Mouse (Mus musculus): ENCODE measurements around the gene Plekho2. TPM values are rescaled to one million over a fixed set of nuclear protein-coding genes. Genes with fewer than 3 reads are reported as not detected.
A peak's percentile ranks its signal among the peaks of the same experiment; 100 is the strongest.

Plekho2 gene
- total and polyA plus RNA-seq, 3 experiments: 7.9 to 33.8 (median 13.9) TPM

DNA sequence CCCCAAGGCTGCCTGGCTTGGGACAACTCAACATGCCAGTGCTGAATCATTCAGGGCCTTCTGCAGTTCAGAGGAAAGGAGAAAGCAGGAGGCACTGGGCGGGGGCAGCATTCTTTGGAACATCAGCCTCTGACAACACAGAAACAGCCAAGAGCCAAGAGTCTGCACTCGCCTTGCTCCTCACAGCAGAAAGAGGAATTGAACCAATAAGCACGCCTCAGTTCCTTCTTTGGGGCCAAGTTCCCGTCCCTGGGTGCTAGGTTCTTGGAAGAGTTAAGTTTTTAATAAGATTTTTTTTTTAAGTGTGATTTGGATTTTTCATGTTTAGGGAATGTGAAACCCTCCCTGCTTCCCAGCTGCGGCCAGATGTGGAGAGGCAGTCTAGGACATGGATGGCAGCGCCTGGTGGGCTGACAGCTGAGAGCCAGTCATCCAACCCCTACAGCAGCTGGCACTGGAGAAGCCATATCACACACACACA is 10.3 kb downstream of the Plekho2 start:
- Histone ChIP-seq H3K9ac (ENCODE audit: insufficient read depth, low read depth) (0 out of 2 replicates have a peak overlapping the region, but pooled peaks have one; percentile 2), H3K4me2 (ENCODE audit: insufficient read depth, low read depth, poor library complexity, severe bottlenecking) (peak overlapping the region; percentile 58; the same call in 1 of the 2 replicates), H3K27ac (ENCODE audit: insufficient read depth, low read depth) (peak overlapping the region; percentile 63)

DNA sequence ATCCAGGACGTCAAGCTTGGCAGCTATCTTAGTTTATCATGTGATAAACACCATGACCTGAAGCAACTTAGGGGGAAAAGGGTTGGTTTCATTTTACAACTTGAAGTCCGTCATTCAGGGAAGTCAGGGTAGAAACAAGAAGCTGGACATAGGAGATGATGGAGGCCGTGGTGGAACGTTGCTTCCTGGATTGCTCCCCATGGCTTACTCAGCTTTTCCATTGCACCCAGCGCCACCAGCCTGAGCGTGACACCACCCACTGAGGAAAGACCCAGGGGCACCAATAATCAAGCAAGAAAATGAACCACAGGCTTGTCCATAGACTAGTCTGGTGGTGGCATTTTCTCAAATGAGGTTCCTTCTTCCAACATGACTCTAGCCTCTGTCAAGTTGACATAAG is 11.1 kb downstream of the Plekho2 start:
- dilution Hi-C loops (cut with MboI; ENCODE audit: extremely low pct_ligation_motif_present, extremely low pct_unique_long_range_greater_than_20kb, low sequenced_read_pairs): no loop called here
- Histone ChIP-seq H3K9ac (ENCODE audit: insufficient read depth, low read depth) (peak overlapping the region; percentile 41), H3K4me1 (ENCODE audit: control insufficient read depth in 1 of 2, insufficient read depth in 2 of 2) (peaks cover 26 to 53% of the 10 kb centered on the region in 2 experiments), H3K27ac (ENCODE audit: insufficient read depth, low read depth) (peak overlapping the region; percentile 63), H3K9me3 (replicated peaks; ENCODE audit: low read length) (no peaks in the 10 kb centered on the region), H3K27me3 (replicated peaks) (no peaks in the 10 kb centered on the region), H3K36me3 (replicated peaks in 1 of 2; ENCODE audit: control insufficient read depth in 1 of 2, insufficient read depth in 1 of 2, low read length in 1 of 2) (peaks cover 70 to 83% of the 10 kb centered on the region in 2 experiments), H3K4me3 (replicated peaks in 1 of 3; ENCODE audit: low read depth in 2 of 3, low read length in 2 of 3, poor library complexity in 1 of 3) (no peak overlapping the region), H3K79me2 (replicated peaks; ENCODE audit: control insufficient read depth, extremely low read depth, insufficient read depth, poor library complexity, severe bottlenecking) (peaks cover 20% of the 10 kb centered on the region), H3K4me2 (ENCODE audit: insufficient read depth, low read depth, poor library complexity, severe bottlenecking) (peak overlapping the region; percentile 58; the same call in 1 of the 2 replicates)
- in situ Hi-C loops (cut with MboI; ENCODE audit: low pct_ligation_motif_present, low pct_unique_long_range_greater_than_20kb, low sequenced_read_pairs): no loop called here
- peak; percentile 76 for DNase-seq (ENCODE audit: extremely low read depth)
- TF ChIP-seq MYC (IDR thresholded peaks at IDR 0.05; ENCODE audit: low read depth, low read length) (peak; percentile 56; the same call in 1 of the 2 replicates), RCOR1 (conservative IDR thresholded peaks at IDR 0.05; ENCODE audit: low read depth, low read length) (no peak), SIN3A (IDR thresholded peaks at IDR 0.05; ENCODE audit: low read length) (peak; percentile 61; the same call in 1 of the 2 replicates), EP300 (IDR thresholded peaks at IDR 0.05; ENCODE audit: low read length) (peak; percentile 74), MAFK (IDR thresholded peaks at IDR 0.05; ENCODE audit: insufficient replicate concordance, low read length) (no peak), CHD2 (IDR thresholded peaks at IDR 0.05; ENCODE audit: low read length) (no peak; the same call in 1 of the 2 replicates), ZKSCAN1 (IDR thresholded peaks at IDR 0.05; ENCODE audit: borderline replicate concordance, low read depth, low read length) (no peak), ZNF384 (IDR thresholded peaks at IDR 0.05; ENCODE audit: low read depth, low read length) (no peak), RAD21 (IDR thresholded peaks at IDR 0.05; ENCODE audit: low read depth, low read length) (no peak), MXI1 (IDR thresholded peaks at IDR 0.05; ENCODE audit: low read depth, low read length) (no peak), USF2 (conservative IDR thresholded peaks at IDR 0.05; ENCODE audit: low read depth, low read length) (no peak), ELF1 (IDR thresholded peaks at IDR 0.05; ENCODE audit: low read depth, low read length) (peak; percentile 78), JUN (IDR thresholded peaks at IDR 0.05; ENCODE audit: insufficient read depth, low read depth, low read length) (peak; percentile 87), CHD1 (IDR thresholded peaks at IDR 0.05; ENCODE audit: low read depth, low read length) (no peak), ETS1 (conservative IDR thresholded peaks at IDR 0.05; ENCODE audit: low read depth, low read length) (peak; percentile 76), SMC3 (IDR thresholded peaks at IDR 0.05; ENCODE audit: low read depth, low read length) (no peak), BHLHE40 (IDR thresholded peaks at IDR 0.05; ENCODE audit: low read depth, low read length) (peak; percentile 62), NELFE (IDR thresholded peaks at IDR 0.05; ENCODE audit: low read depth, low read length) (no peak), JUND (conservative IDR thresholded peaks at IDR 0.05; ENCODE audit: low read depth, low read length) (peak; percentile 93), UBTF (IDR thresholded peaks at IDR 0.05; ENCODE audit: low read depth, low read length) (no peak), KAT2A (IDR thresholded peaks at IDR 0.05; ENCODE audit: insufficient replicate concordance, low read length) (no peak), MAZ (IDR thresholded peaks at IDR 0.05; ENCODE audit: low read depth, low read length) (no peak), HCFC1 (IDR thresholded peaks at IDR 0.05; ENCODE audit: low read depth, low read length) (no peak), POLR2A (IDR thresholded peaks at IDR 0.05; ENCODE audit: low read depth, low read length) (peak; percentile 38; the same call in 1 of the 2 replicates), POLR2AphosphoS2 (IDR thresholded peaks at IDR 0.05; ENCODE audit: low read depth, low read length) (no peak), MAX (IDR thresholded peaks at IDR 0.05; ENCODE audit: low read length) (no peak)

More for the DNA sequence above, 10.3 kb downstream of the Plekho2 start:
- dilution Hi-C loops (cut with MboI; ENCODE audit: extremely low pct_ligation_motif_present, extremely low pct_unique_long_range_greater_than_20kb, low sequenced_read_pairs) (no loop called here), in situ Hi-C loops (cut with MboI; ENCODE audit: low pct_ligation_motif_present, low pct_unique_long_range_greater_than_20kb, low sequenced_read_pairs) (no loop called here)
- no peak overlapping the region for H3K4me3 ChIP-seq (replicated peaks in 1 of 3; ENCODE audit: low read depth in 2 of 3, low read length in 2 of 3, poor library complexity in 1 of 3)
- H3K36me3 ChIP-seq (replicated peaks in 1 of 2; ENCODE audit: control insufficient read depth in 1 of 2, insufficient read depth in 1 of 2, low read length in 1 of 2): peaks cover 62 to 76% of the 10 kb centered on the region in 2 experiments
- H3K9me3 ChIP-seq (replicated peaks; ENCODE audit: low read length): no peaks in the 10 kb centered on the region
- peaks cover 26 to 55% of the 10 kb centered on the region in 2 experiments for H3K4me1 ChIP-seq (ENCODE audit: control insufficient read depth in 1 of 2, insufficient read depth in 2 of 2)
- TF ChIP-seq ZNF384 (IDR thresholded peaks at IDR 0.05; ENCODE audit: low read depth, low read length): peak; percentile 45; the same call in 1 of the 2 replicates
- TF ChIP-seq MAFK (IDR thresholded peaks at IDR 0.05; ENCODE audit: insufficient replicate concordance, low read length): no peak
- no peak for TF ChIP-seq SMC3 (IDR thresholded peaks at IDR 0.05; ENCODE audit: low read depth, low read length)
- no peak for TF ChIP-seq SIN3A (IDR thresholded peaks at IDR 0.05; ENCODE audit: low read length)
- no peak for TF ChIP-seq USF2 (conservative IDR thresholded peaks at IDR 0.05; ENCODE audit: low read depth, low read length)
- TF ChIP-seq MYC (IDR thresholded peaks at IDR 0.05; ENCODE audit: low read depth, low read length): no peak
- TF ChIP-seq IRF4 (IDR thresholded peaks at IDR 0.05; ENCODE audit: low read depth, low read length): peak; percentile 80
- TF ChIP-seq CTCF (conservative IDR thresholded peaks at IDR 0.05 in 1 of 2, IDR thresholded peaks at IDR 0.05 in 1 of 2; ENCODE audit: low read depth in 2 of 2, low read length in 2 of 2): no peak
- TF ChIP-seq MXI1 (IDR thresholded peaks at IDR 0.05; ENCODE audit: low read depth, low read length): no peak
- TF ChIP-seq EP300 (IDR thresholded peaks at IDR 0.05; ENCODE audit: low read length): peak; percentile 64
- TF ChIP-seq RCOR1 (conservative IDR thresholded peaks at IDR 0.05; ENCODE audit: low read depth, low read length): no peak
- no peak for TF ChIP-seq POLR2A (IDR thresholded peaks at IDR 0.05; ENCODE audit: low read depth, low read length)
- TF ChIP-seq RAD21 (IDR thresholded peaks at IDR 0.05; ENCODE audit: low read depth, low read length): no peak
- no peak for TF ChIP-seq MAX (IDR thresholded peaks at IDR 0.05; ENCODE audit: low read length)
- TF ChIP-seq TBP (conservative IDR thresholded peaks at IDR 0.05; ENCODE audit: low read depth, low read length): no peak
- no peak for TF ChIP-seq PAX5 (IDR thresholded peaks at IDR 0.05; ENCODE audit: low read length)
- TF ChIP-seq ZKSCAN1 (IDR thresholded peaks at IDR 0.05; ENCODE audit: borderline replicate concordance, low read depth, low read length): no peak
- TF ChIP-seq E2F4 (IDR thresholded peaks at IDR 0.05; ENCODE audit: insufficient replicate concordance, low read depth, low read length): no peak
- no peak for TF ChIP-seq ZMIZ1 (IDR thresholded peaks at IDR 0.05; ENCODE audit: low read depth, low read length)
- TF ChIP-seq ELF1 (IDR thresholded peaks at IDR 0.05; ENCODE audit: low read depth, low read length): no peak
- peak; percentile 54 for DNase-seq (ENCODE audit: extremely low read depth)
- H3K79me2 ChIP-seq (replicated peaks; ENCODE audit: control insufficient read depth, extremely low read depth, insufficient read depth, poor library complexity, severe bottlenecking): peaks cover 20% of the 10 kb centered on the region
- no peaks in the 10 kb centered on the region for H3K27me3 ChIP-seq (replicated peaks)
